Mouse (Mus musculus): ENCODE results near the gene Amy1.

DNA sequence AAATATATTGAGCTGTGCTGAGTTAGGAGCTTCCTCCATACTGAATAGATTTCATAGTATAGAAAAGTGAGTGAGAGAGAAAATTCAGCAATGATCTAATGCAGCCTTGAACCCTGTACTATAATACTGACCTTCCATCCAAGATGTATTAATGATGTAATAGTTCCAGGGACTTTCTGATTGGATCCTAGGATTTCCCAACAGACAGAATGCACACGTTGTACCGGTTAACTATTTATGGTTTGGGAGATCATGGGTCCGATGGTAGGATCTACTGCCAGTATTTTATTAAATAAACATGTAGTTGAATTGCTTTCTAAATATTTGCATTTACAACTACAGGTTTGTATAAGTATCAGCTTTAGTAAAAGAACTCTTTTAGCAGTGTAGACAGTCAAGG is 34.3 kb downstream of the Amy1 start:
- TF ChIP-seq CTCF (IDR thresholded peaks at IDR 0.05; ENCODE audit: control insufficient read depth, insufficient read depth, low read length) (no peak), POLR2A (IDR thresholded peaks at IDR 0.05; ENCODE audit: borderline replicate concordance, control insufficient read depth, low read depth, low read length) (no peak)
